Mouse (Mus musculus) embryonic fibroblast, embryonic 13.5 days (primary cell): ENCODE data around the gene Clstn3.

Source experiments
- CTCF ChIP-seq: IDR thresholded peaks from 2 replicates; pipeline ENCODE4 v1.5.1; 2011; ENCODE audit warnings: mild to moderate bottlenecking, control low read depth, low read length, moderate library complexity, borderline replicate concordance; ENCODE audit not compliant: insufficient read depth
- POLR2A ChIP-seq: IDR thresholded peaks from 2 replicates; pipeline ENCODE4 v1.6.1; 2011; ENCODE audit warnings: low read depth, mild to moderate bottlenecking, control low read depth, low read length, moderate library complexity

GRCm38 (mm10) chr6:124414150-124414926 is 50.3 kb downstream of the Clstn3 start:
- TF ChIP-seq CTCF (no peak), POLR2A (no peak)
